Mouse (Mus musculus): ENCODE measurements at regions not wholly inside any gene's neighbourhood (a gene's known extent, or its start where the extent isn't known, plus 50 kb on each side); places are given as distances from the start of the nearest gene placed in this dataset.

- in situ Hi-C loops (cut with MboI; ENCODE audit: low pct_unique_long_range_greater_than_20kb in 1 of 2, low sequenced_read_pairs in 2 of 2, unreplicated experiment in 1 of 2): loop anchor here in 1 of 2 experiments (25.0 kb wide), 1 partner anchor 397 kb away; the partner anchor contains the start of gene Tal1
Observed at GRCm38 (mm10) chr4:114665684-114666083, 155.8 kb upstream of the Gm12830 start.

GRCm38 (mm10) chr4:114666238-114666978, 155.1 kb upstream of the Gm12830 start:
- in situ Hi-C loops (cut with MboI; ENCODE audit: low pct_unique_long_range_greater_than_20kb in 1 of 2, low sequenced_read_pairs in 2 of 2, unreplicated experiment in 1 of 2): loop anchor here in 1 of 2 experiments (25.0 kb wide), 1 partner anchor 396 kb away; the partner anchor contains the start of gene Tal1

GRCm38 (mm10) chr4:114666979-114667328, 154.6 kb upstream of the Gm12830 start:
- in situ Hi-C loops (cut with MboI; ENCODE audit: low pct_unique_long_range_greater_than_20kb in 1 of 2, low sequenced_read_pairs in 2 of 2, unreplicated experiment in 1 of 2): loop anchor here in 1 of 2 experiments (25.0 kb wide), 1 partner anchor 395 kb away; the partner anchor contains the start of gene Tal1

- in situ Hi-C loops (cut with MboI; ENCODE audit: low pct_unique_long_range_greater_than_20kb in 1 of 2, low sequenced_read_pairs in 2 of 2, unreplicated experiment in 1 of 2): loop anchor here in 1 of 2 experiments (10.0 to 25.0 kb wide), 2 partner anchors 243 to 390 kb away; partner anchors contain the start of gene Tal1
Observed at GRCm38 (mm10) chr4:114672096-114672720, 149.3 kb upstream of the Gm12830 start.

- in situ Hi-C loops (cut with MboI; ENCODE audit: low pct_unique_long_range_greater_than_20kb in 1 of 2, low sequenced_read_pairs in 2 of 2, unreplicated experiment in 1 of 2): loop anchor here in 1 of 2 experiments (10.0 kb wide), 1 partner anchor 238 kb away; no protein-coding TSS in a partner anchor
Observed at GRCm38 (mm10) chr4:114676908-114677898, 144.3 kb upstream of the Gm12830 start.

GRCm38 (mm10) chr4:114678053-114678941, 143.2 kb upstream of the Gm12830 start:
- in situ Hi-C loops (cut with MboI; ENCODE audit: low pct_unique_long_range_greater_than_20kb in 1 of 2, low sequenced_read_pairs in 2 of 2, unreplicated experiment in 1 of 2): loop anchor here in 1 of 2 experiments (10.0 kb wide), 1 partner anchor 237 kb away; no protein-coding TSS in a partner anchor

GRCm38 (mm10) chr4:114680360-114680759, 141.2 kb upstream of the Gm12830 start:
- in situ Hi-C loops (cut with MboI; ENCODE audit: low pct_unique_long_range_greater_than_20kb in 1 of 2, low sequenced_read_pairs in 2 of 2, unreplicated experiment in 1 of 2): loop anchor here (10.0 kb wide), 2 partner anchors 154 to 234 kb away; no protein-coding TSS in a partner anchor

GRCm38 (mm10) chr4:114682955-114683354, 138.6 kb upstream of the Gm12830 start:
- in situ Hi-C loops (cut with MboI; ENCODE audit: low pct_unique_long_range_greater_than_20kb in 1 of 2, low sequenced_read_pairs in 2 of 2, unreplicated experiment in 1 of 2): loop anchor here (10.0 kb wide), 2 partner anchors 152 to 232 kb away; no protein-coding TSS in a partner anchor

- in situ Hi-C loops (cut with MboI; ENCODE audit: low pct_unique_long_range_greater_than_20kb in 1 of 2, low sequenced_read_pairs in 2 of 2, unreplicated experiment in 1 of 2): loop anchor here (10.0 kb wide), 2 partner anchors 151 to 231 kb away; no protein-coding TSS in a partner anchor
Observed at GRCm38 (mm10) chr4:114683696-114684095, 137.8 kb upstream of the Gm12830 start.

- in situ Hi-C loops (cut with MboI; ENCODE audit: low pct_unique_long_range_greater_than_20kb in 1 of 2, low sequenced_read_pairs in 2 of 2, unreplicated experiment in 1 of 2): loop anchor here (10.0 kb wide), 2 partner anchors 150 to 230 kb away; no protein-coding TSS in a partner anchor
Observed at GRCm38 (mm10) chr4:114684844-114685382, 136.6 kb upstream of the Gm12830 start.

- in situ Hi-C loops (cut with MboI; ENCODE audit: low pct_unique_long_range_greater_than_20kb in 1 of 2, low sequenced_read_pairs in 2 of 2, unreplicated experiment in 1 of 2): loop anchor here (10.0 kb wide), 2 partner anchors 149 to 229 kb away; no protein-coding TSS in a partner anchor
Observed at GRCm38 (mm10) chr4:114685454-114685853, 136.1 kb upstream of the Gm12830 start.

GRCm38 (mm10) chr4:114686091-114686490, 135.4 kb upstream of the Gm12830 start:
- in situ Hi-C loops (cut with MboI; ENCODE audit: low pct_unique_long_range_greater_than_20kb in 1 of 2, low sequenced_read_pairs in 2 of 2, unreplicated experiment in 1 of 2): loop anchor here (10.0 kb wide), 2 partner anchors 149 to 229 kb away; no protein-coding TSS in a partner anchor

GRCm38 (mm10) chr4:114688356-114688972, 133.1 kb upstream of the Gm12830 start:
- in situ Hi-C loops (cut with MboI; ENCODE audit: low pct_unique_long_range_greater_than_20kb in 1 of 2, low sequenced_read_pairs in 2 of 2, unreplicated experiment in 1 of 2): loop anchor here (10.0 kb wide), 2 partner anchors 146 to 226 kb away; no protein-coding TSS in a partner anchor

- in situ Hi-C loops (cut with MboI; ENCODE audit: low pct_unique_long_range_greater_than_20kb in 1 of 2, low sequenced_read_pairs in 2 of 2, unreplicated experiment in 1 of 2): loop anchor here (10.0 kb wide), 2 partner anchors 146 to 226 kb away; no protein-coding TSS in a partner anchor
Observed at GRCm38 (mm10) chr4:114688973-114689371, 132.6 kb upstream of the Gm12830 start.

GRCm38 (mm10) chr4:114705586-114705985, 115.9 kb upstream of the Gm12830 start:
- in situ Hi-C loops (cut with MboI; ENCODE audit: low pct_unique_long_range_greater_than_20kb in 1 of 2, low sequenced_read_pairs in 2 of 2, unreplicated experiment in 1 of 2): no loop called here

Data from mouse embryonic stem cell (cell line).